Mouse (Mus musculus): ENCODE measurements around the gene Edn3.

DNA sequence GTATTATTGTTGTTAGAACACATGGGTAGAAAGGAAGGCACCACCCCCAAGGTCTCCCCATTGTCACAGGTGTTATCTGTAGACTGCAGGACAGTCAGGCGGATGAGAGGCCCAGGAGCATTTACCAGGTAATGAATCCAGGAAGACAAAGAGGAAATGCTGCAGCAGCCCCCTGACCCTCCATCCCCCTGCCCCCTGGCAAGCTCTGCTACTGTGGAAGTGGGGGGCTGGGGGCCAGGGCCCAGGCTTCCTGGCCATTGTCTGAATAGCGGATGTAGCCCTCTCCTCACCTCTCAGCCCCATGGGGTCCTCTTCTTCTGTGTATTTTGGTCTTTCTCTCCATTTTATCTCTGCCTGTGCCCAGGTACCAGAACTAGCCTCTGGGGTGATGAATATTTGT is 55.7 kb downstream of the Edn3 start:
- no peak for TF ChIP-seq POLR2A (IDR thresholded peaks at IDR 0.05; ENCODE audit: borderline replicate concordance, insufficient read depth, low read length)
- no peak for TF ChIP-seq CTCF (IDR thresholded peaks at IDR 0.05; ENCODE audit: borderline replicate concordance, insufficient read depth, low read depth, low read length)
